Mouse (Mus musculus) testis, postnatal 10 days (tissue): ENCODE measurements around the gene Mex3b.

Experiments used
- DNase-seq: peaks from one replicate; pipeline ENCODE4 v3.0.0; 2021; ENCODE audit warnings: low spot score

Mex3b gene

GRCm38 (mm10) chr7:82866486-82867270 lies 455 bp upstream of the Mex3b start:
- peak; percentile 94 for DNase-seq

DNA sequence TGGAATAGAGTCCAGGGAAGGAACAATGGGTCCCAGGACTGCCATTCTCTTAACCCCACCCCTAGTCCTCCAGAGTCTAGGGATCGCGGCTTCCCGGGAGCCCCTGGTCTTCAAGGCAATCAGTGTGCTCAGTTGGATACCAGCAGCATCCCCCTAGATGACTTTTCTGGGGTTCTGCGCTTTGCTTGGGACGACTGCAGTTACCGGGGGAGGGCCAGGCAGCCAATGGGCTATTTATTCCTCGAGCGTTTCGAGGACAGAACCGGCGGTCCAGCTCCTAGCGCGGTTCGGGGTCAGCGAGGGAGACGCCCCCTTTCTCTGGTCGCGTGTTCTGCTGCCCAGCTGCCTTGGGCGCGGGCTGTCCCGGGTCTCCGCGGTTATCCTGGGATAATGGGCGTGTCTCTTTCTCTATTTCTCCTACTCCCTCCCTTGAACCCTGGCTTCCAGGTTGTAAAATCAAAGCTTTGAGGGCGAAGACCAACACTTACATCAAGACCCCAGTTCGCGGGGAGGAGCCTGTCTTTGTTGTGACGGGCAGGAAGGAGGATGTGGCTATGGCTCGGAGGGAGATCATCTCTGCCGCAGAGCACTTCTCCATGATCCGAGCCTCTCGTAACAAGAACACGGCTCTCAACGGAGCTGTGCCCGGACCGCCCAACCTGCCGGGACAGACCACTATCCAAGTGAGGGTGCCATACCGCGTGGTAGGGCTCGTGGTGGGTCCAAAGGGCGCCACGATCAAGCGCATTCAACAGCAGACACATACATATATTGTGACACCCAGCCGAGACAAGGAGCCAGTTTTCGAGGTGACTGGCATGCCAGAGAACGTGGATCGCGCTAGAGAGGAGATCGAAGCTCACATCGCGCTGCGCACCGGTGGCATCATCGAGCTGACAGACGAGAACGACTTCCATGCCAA lies 1.4 kb downstream of the Mex3b start:
- DNase-seq = peak; percentile 67

GRCm38 (mm10) chr7:82869231-82870147 lies 2.4 kb downstream of the Mex3b start:
- DNase-seq = peak; percentile 67

- no peak for DNase-seq
Measured at GRCm38 (mm10) chr7:82870148-82870513, 3.0 kb downstream of the Mex3b start.

DNA sequence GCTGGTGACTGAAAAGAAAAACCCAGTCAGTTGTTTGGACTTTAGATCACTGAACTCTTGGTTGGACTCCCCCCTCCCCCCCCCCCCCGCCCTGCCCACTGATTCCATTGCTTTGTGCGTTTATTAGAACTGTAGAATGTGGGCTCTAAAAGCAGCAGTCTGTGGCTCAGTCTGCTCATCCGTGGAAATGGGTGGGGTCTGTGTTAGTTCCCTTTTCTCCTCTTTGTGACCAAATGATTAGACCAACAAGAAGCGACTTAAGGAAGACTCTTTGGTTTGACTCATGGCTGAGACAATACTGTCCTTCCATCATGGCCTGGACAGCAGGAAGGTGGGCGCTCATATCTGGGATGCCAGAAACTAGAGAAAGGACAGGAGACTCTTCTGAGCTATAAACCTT lies 9.4 kb downstream of the Mex3b start:
- no peak for DNase-seq

GRCm38 (mm10) chr7:82880016-82880415 lies 12.9 kb downstream of the Mex3b start:
- DNase-seq = no peak

DNA sequence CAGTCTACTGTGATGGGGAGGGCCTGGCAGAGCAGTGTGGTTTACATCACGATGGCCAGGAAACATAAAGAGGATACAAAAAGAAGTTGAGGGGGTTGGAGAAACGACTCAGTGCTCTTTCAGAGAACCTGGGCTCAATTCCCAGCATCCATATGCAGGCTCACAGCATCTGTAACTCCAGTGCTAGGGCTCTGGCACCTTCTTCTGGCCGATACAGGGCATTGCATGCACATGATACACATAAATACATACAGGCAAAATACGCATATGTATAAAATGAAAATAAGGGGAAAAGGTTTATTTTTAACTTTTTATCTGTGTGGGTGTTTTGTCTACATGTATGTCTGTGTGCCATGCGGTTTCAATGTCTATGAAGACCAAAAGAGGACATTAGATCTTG lies 13.6 kb downstream of the Mex3b start:
- DNase-seq = no peak

DNA sequence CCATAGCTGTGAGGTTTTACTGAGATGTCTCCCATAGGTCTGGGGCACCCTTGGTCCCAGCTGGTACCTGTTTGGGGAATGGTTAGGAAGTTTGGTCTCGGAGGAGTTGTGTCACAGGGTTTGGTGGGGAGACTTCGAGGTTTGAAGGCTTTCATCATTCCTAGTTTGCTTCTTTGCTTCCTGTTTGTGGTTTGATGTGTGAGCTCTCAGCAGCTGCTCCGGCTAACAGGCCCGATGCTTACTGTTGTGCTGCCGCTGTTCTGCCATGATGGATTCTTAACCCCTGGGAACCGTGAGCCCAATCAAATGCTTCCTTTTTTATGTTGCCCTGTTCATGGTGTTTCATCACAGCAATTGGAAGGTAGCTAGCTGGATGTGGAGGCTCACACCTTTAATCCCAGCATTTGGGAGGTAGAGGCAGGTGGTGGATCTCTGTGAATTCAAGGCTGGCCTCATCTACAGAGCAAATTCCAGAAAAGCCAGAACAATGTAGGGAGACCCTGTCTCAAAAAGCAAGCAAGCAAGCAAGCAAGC lies 23.3 kb downstream of the Mex3b start:
- DNase-seq = no peak

DNA sequence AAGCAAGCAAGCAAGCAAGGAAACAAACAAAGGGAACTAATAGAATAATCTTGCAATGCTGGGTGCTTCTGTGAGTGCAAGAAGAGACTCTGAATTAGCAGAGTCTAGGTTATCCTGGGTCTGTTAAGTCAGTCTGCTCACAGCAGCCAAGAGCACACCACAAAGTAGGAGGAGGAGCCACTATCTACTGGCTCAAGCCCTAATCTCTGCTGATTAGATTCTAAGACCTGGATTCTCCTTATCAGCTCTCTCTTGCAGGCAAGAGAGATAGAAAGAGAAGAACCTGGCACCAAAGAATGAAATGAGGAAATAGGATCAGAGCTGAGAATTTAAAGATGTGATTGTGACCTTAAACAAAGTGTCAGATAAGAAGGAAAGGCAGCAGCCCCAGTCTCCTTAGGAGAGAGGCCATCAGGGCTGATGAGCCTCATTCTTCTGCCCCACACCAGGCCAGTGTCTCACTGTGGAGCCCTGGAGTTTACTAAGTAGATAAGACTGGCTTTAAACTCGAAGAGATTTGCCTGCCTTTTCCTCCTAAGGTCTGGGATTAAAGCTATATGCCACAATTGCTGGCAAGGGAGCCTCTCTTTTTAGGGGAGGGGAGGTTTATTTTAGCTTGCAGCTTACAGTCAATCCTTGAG lies 23.9 kb downstream of the Mex3b start:
- DNase-seq = no peak

DNA sequence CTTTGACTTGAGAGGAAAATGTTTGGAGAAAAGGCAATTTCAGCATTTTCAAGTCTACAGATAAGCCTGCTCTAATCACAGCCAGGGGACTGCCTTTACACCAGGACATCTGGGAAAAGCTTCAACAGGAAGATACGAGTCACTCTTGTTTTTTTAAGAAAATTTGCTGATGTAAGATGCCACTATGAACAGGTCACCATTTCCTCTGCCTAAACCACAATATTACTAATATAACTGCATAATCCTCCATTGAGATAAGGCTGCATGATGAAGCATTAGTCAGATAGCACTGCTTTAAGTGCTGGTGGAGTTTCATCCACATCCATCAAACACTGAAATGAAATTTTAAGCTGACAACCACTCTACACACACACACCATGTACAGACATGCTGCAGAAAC lies 27.2 kb downstream of the Mex3b start:
- DNase-seq = no peak

DNA sequence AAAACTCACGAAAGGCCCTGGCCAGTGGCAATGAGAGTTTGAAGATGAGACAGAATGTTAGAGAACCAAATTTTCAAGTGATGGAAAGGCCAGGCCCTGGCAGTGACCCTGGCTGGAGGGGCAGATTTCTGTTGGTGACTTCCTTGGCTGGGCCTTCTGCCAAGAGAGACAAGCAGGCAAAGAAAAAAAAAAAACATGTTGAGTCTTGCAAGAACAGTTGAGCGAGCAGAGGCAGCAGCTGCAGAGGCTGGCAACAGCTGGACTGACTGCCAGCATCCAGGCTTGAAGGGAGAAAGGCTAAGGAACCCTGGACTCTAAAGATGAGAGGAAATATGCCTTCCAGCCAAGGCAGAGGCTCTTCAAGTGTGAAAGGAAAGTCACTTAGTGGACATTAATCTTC lies 28.5 kb downstream of the Mex3b start:
- no peak for DNase-seq

GRCm38 (mm10) chr7:82896750-82897149 lies 29.6 kb downstream of the Mex3b start:
- no peak for DNase-seq

DNA sequence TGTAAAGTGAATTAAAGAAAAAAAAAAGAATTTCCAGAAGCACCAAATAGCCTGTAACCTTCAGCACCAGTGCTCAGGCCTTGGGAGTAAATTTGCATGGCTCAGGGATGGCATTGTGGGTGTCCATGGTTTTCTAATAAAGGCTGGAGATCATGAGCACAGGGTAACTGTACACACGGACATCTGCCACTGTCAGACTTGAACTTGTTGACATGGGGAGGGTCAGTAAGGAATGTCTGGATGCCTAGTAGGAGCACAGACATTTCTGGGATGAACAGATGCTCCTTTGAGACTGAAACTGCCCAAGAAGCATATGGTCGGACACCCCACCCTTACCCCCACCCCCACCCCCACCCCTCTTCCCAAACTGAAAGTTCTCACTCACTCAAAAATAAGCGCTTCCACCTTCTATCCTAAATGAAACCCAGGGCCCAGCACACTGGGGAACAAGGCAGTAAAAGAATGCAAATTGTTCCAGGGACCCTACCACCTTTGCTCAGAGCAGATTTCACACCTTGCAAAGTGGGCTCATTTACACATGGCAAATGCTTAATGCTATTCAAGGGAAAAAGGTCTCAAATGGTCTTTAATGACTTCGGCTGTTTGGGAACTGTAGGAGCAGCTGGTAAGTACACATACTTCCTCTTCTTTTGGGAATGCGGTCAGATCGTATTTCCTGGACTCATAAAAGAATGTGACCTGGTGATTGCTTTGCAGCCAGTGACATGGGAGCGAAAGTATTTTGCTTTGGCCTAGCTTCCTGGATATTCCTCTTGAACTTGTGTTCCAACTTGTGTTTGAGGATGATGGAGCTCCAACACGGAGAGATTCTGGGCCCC lies 32.5 kb downstream of the Mex3b start:
- no peak for DNase-seq

DNA sequence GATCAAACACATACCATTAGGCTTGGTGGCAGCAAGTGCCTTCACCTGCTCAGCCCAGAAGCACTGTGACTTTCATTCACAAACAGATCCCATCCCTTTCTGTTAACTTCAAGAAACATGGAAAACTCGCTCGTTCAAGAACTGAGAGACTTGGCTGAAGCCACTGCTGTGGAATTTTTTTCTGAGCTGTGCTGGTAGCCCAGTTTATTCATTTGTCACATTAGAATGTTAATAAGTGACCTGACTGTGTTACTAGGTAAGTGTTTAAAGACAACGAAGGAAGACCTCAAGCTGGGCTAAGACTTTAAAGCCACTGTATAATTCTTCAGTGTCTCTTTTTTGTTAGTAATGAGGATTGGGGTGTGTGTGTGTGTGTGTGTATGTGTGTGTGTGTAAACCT lies 35.9 kb downstream of the Mex3b start:
- DNase-seq = no peak

DNA sequence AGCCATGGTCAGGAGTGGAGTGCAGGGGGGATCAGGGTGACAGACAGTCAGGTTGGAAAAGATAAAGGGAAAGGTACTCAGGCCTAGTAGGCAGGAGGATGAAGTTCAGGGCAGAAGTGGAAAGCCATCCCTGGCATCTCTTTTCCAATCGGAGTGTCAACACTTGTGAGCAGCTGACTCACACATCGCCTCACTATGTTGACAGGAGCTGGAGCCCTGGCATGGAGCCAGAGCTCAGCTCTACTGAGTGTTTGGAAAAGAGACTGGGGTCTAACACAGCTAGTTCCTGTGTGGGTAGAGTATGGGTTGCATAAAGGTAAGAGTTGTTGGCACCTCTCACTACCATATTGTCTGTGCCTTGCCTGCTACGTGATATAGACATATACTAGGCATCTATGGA lies 38.4 kb downstream of the Mex3b start:
- no peak for DNase-seq

DNA sequence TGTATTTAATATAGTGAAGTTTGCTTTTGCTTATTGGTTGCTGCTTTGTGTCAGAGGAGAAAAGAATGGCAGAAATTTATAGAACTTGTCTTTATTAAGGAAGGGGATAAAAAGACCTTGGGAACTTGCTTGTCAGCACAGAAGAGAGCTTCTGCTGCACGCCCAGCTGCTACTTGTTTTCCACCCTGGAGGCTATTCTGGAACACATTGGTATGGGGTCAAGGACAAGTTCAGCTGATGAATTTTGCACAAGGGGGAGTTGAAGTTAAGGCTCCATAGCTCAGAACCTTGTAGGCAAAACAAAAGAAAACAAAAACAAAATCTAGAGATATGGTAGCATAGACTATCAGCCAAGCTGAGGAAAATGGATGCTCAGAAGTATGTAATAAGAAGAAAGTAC lies 39.9 kb downstream of the Mex3b start:
- no peak for DNase-seq

- DNase-seq = no peak
Measured at GRCm38 (mm10) chr7:82910536-82911384, 43.6 kb downstream of the Mex3b start.

DNA sequence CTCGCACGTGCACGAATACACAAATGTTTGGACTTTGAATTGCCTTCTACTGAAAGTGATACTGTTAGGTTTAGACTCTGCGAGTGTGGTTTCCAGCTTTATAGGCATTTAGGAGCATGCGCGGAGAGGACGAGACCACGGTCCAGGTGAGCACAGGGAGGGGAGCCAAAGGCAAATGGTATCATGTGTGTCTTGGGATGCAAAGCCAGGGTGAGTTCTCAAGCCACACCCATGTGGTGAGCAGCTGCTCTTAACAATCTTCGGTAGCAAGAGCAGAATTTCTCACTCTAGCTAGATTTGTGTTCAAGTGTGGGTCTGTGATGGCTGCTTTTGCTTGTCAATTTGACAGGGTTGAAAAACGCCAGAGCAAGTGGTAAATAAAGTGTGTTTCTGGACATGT lies 44.4 kb downstream of the Mex3b start:
- DNase-seq = no peak

DNA sequence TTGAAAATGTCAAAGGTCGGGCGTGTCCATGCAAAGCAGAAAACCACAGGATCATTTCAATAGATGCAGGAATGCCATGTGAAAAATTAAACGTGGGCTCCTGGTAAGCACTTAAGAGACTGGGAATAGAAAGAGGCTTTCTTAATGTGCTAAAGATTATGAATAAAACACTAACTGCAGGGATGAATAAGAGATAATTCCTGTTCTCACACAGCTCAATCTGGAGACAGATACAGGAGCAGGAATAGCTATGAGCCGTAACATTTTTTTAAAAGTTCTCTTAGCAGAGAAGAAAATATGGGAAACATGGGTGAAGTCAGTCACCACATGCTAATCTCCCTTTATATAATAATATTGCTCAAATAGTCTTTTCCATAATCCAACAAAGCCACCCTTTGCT lies 47.2 kb downstream of the Mex3b start:
- DNase-seq = no peak
